Comparison of ENCODE assay signal across 11 mouse cellular contexts in genomic region chr15:85179528-85180180, GRCm38 (mm10). TPM values are rescaled to one million over a fixed set of nuclear protein-coding genes. Genes with fewer than 3 reads are reported as not detected.
DNase-seq lines count a peak whose midpoint lies in the region; ATAC-seq and TF ChIP-seq lines count a peak whose summit lies in the region.
"Had no signal": no experiment of that assay in that cellular context is flagged by ENCODE, and none has a peak within 500 bp of the region (broad histone marks: within the 10 kb centered on the region; RNA-seq: fewer than 3 reads in every experiment).

No protein-coding gene starts in this region.

- no peaks in the 10 kb centered on the region for H3K27me3 ChIP-seq in kidney, embryonic 14.5 days (ENCODE audit: control insufficient read depth, insufficient read depth, low read length)

- H3K9me3 ChIP-seq in kidney, embryonic 14.5 days (ENCODE audit: control insufficient read depth, low read length), result no peaks in the 10 kb centered on the region; the same call in 1 of the 2 replicates

- TF ChIP-seq POLR2A in brain, embryonic 14.5 days (IDR thresholded peaks at IDR 0.05; ENCODE audit: borderline replicate concordance, extremely low read depth, insufficient read depth, insufficient read length, poor library complexity, severe bottlenecking), result no peak

- ATAC-seq in kidney, embryonic 14.5 days (ENCODE audit: low FRiP score, low TSS enrichment), result 0 out of 2 replicates have a peak, but pooled peaks have one; percentile 49
- ATAC-seq in megakaryocyte-erythroid progenitor cell, adult 5-6 weeks (replicated peaks; ENCODE audit: low FRiP score, low TSS enrichment, poor library complexity, severe bottlenecking), result no peak
- no peak for ATAC-seq in megakaryocyte, adult 5-6 weeks (ENCODE audit: poor library complexity, severe bottlenecking)

- 63% methylated on average over 7 of the region's 7 CpGs for WGBS in kidney, embryonic 14.5 days

- H3K36me3 ChIP-seq in kidney, embryonic 14.5 days (ENCODE audit: control insufficient read depth, insufficient read depth, low read length), result no peaks in the 10 kb centered on the region

- no peak overlapping the region for H3K9ac ChIP-seq in kidney, embryonic 14.5 days (ENCODE audit: low read depth, low read length)

- H3K4me1 ChIP-seq in kidney, embryonic 14.5 days (ENCODE audit: control insufficient read depth, insufficient read depth, low read length), result 0 out of 2 replicates have a peak, but pooled peaks cover 4% of the 10 kb centered on the region

- peak overlapping the region; percentile 30; the same call in 1 of the 2 replicates for H3K27ac ChIP-seq in kidney, embryonic 14.5 days (ENCODE audit: low read depth, low read length)

- no peak overlapping the region for H3K4me2 ChIP-seq in kidney, embryonic 14.5 days (replicated peaks; ENCODE audit: low read depth, low read length)

- DNase-seq in kidney, adult 18-20 months, result no peak
- DNase-seq in brain, embryonic 14.5 days (ENCODE audit: low read depth), result peak; percentile 47
- DNase-seq in heart, adult 9 months (ENCODE audit: low spot score in 2 of 2), result peak; percentile 48 to 76
- DNase-seq in kidney, postnatal 14 days, result peak; percentile 26
- DNase-seq in T-cell, adult 2 months (ENCODE audit: low spot score), result no peak
- DNase-seq: lung, adult 2 months had no signal

- no peak overlapping the region for H3K4me3 ChIP-seq in kidney, embryonic 14.5 days (ENCODE audit: low read length)

- no peak for TF ChIP-seq CTCF in brain, embryonic 14.5 days (IDR thresholded peaks at IDR 0.05; ENCODE audit: borderline replicate concordance, extremely low read depth, insufficient read depth, insufficient read length)

RNA-seq across cellular contexts. Expression of gene Fbln1, which starts 26.1 kb away (rescaled TPM):
- polyA plus RNA-seq in kidney, embryonic 14.5 days (2014; fragmentation: Nextera tagmentation; extraction: Ambion mirVana), result 174 and 188 TPM in 2 replicates
- 52.7 and 59.3 TPM in 2 replicates for polyA plus RNA-seq in brain, embryonic 14.5 days (2012; rRNA removed)
- not detected in 2 replicates for total RNA-seq in megakaryocyte-erythroid progenitor cell, adult 5-6 weeks (2014; fragmentation: Nextera tagmentation)
- not detected in 2 replicates for total RNA-seq in megakaryocyte-erythroid progenitor cell, adult 5-6 weeks (2017)
- total RNA-seq in megakaryocyte, adult 5-6 weeks (2015), result 0.07 and 0.34 TPM in 2 replicates
- total RNA-seq in megakaryocyte, adult 5-6 weeks (2017), result not detected in 2 replicates

RNA-seq across cellular contexts. Expression of gene Ribc2, which starts 47.8 kb away (rescaled TPM):
- polyA plus RNA-seq in kidney, embryonic 14.5 days (2014; fragmentation: Nextera tagmentation; extraction: Ambion mirVana), result 0.19 and 0.69 TPM in 2 replicates
- 0.47 and 0.59 TPM in 2 replicates for polyA plus RNA-seq in brain, embryonic 14.5 days (2012; rRNA removed)
- not detected in 2 replicates for total RNA-seq in megakaryocyte-erythroid progenitor cell, adult 5-6 weeks (2014; fragmentation: Nextera tagmentation)
- not detected in 2 replicates for total RNA-seq in megakaryocyte-erythroid progenitor cell, adult 5-6 weeks (2017)
- not detected in 2 replicates for total RNA-seq in megakaryocyte, adult 5-6 weeks (2015)
- total RNA-seq in megakaryocyte, adult 5-6 weeks (2017), result not detected in 2 replicates
- total RNA-seq: CH12.LX; gastrocnemius, adult 8-10 months had no signal

RNA-seq across cellular contexts. Expression of gene Smc1b, which starts 47.9 kb away (rescaled TPM):
- polyA plus RNA-seq in kidney, embryonic 14.5 days (2014; fragmentation: Nextera tagmentation; extraction: Ambion mirVana), result 0.19 and 0.22 TPM in 2 replicates
- 0.04 and 0.14 TPM in 2 replicates for polyA plus RNA-seq in brain, embryonic 14.5 days (2012; rRNA removed)
- not detected in 2 replicates for total RNA-seq in megakaryocyte-erythroid progenitor cell, adult 5-6 weeks (2014; fragmentation: Nextera tagmentation)
- total RNA-seq in megakaryocyte-erythroid progenitor cell, adult 5-6 weeks (2017), result not detected in 2 replicates
- not detected in 2 replicates for total RNA-seq in megakaryocyte, adult 5-6 weeks (2015)
- total RNA-seq in megakaryocyte, adult 5-6 weeks (2017), result not detected in 2 replicates
- total RNA-seq: CH12.LX; gastrocnemius, adult 8-10 months had no signal
- polyA plus RNA-seq: lung, adult 2 months had no signal

Comparison
In these comparisons a context has a peak if more than half of its experiments do, and no peak if none do; other contexts are left out.
1. DNase-seq: peak in brain, embryonic 14.5 days (single experiment), heart, adult 9 months (2 of 2) and kidney, postnatal 14 days (single experiment); none in kidney, adult 18-20 months (single experiment) and T-cell, adult 2 months (single experiment).